Mouse (Mus musculus): ENCODE results near the gene Ncdn. TPM values are rescaled to one million over a fixed set of nuclear protein-coding genes. Genes with fewer than 3 reads are reported as not detected.

Gene Ncdn
- polyA plus RNA-seq, 1 experiment from 2014 or later: 111 TPM

Other genes starting within 250 kb of the Ncdn start
- gene Ago4, start 220.0 kb downstream of the Ncdn start, polyA plus RNA-seq (2014; fragmentation: Nextera tagmentation; extraction: Ambion mirVana): 11.3 and 12.7 TPM in 2 replicates
- gene Clspn, start 196.5 kb downstream of the Ncdn start, polyA plus RNA-seq (2014; fragmentation: Nextera tagmentation; extraction: Ambion mirVana): 3.0 and 3.4 TPM in 2 replicates
- 16.5 and 23.7 TPM in 2 replicates for gene 5730409E04Rik, start 143.6 kb downstream of the Ncdn start, polyA plus RNA-seq (2014; fragmentation: Nextera tagmentation; extraction: Ambion mirVana)
- 420 and 451 TPM in 2 replicates for gene Psmb2, start 75.8 kb downstream of the Ncdn start, polyA plus RNA-seq (2014; fragmentation: Nextera tagmentation; extraction: Ambion mirVana)
- gene Tfap2e, start 17.2 kb downstream of the Ncdn start, polyA plus RNA-seq (2014; fragmentation: Nextera tagmentation; extraction: Ambion mirVana): not detected in 2 replicates
- gene AU040320, start 106 bp upstream of the Ncdn start, polyA plus RNA-seq (2014; fragmentation: Nextera tagmentation; extraction: Ambion mirVana): 43.2 and 47.2 TPM in 2 replicates
- gene Zmym4, start 214.7 kb upstream of the Ncdn start, polyA plus RNA-seq (2014; fragmentation: Nextera tagmentation; extraction: Ambion mirVana): 34.5 and 38.6 TPM in 2 replicates

Data from neural tube, embryonic 14.5 days (tissue).